Mouse (Mus musculus) thymus, postnatal 36 days (tissue): Measurements from ENCODE around the gene Vmn2r93.

Experiments
- DNase-seq, 2 experiments: peaks; one replicate each; pipeline ENCODE4 v3.0.0; 2022; ENCODE audit warnings: mixed read lengths in 2 of 2

The Vmn2r93 gene

DNA sequence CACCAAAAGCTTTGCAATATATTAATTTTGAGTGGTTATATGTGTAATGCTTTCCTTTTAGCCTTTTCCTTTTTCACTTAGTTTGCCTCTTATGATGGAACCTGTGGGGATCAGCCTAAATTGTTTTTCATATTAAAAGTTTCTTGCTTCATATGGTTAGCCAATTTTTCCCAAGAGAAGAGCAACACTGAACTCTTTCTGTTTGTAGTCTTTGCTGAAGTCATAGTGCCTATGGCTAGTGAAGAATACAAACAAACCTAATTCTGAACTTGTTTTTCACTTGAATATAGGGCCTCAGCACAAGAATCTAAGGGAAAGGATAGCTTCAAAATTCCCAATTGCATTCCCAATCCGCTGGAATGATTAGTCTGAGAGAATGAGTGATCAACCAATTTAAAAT lies at the start of gene Vmn2r93:
Gene Vmn2r93, plus strand, starts transcription at position 301 of the 400 bp plus-strand sequence.
- no peak for DNase-seq

DNA sequence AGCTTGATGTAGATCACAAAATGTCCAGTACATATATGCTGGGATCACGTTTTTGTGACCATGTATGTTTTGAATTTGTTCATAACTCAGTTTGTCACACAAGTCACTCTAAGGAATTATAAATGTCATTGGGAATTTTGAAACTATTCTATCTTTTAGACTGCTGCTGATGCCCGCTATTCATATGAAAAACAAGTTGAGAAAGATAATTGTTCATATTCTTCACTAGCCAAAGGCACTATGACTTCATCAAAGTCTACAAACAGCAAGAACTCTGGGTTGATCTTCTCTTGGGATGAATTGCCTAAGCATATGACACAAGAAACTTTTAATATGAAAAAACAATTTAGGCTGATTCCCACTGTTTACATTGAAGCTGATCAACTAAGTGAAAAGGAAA lies 20.2 kb upstream of the Vmn2r93 start, which contains the start of gene Vmn2r94:
Gene Vmn2r94, minus strand, starts transcription at position 101 of the 400 bp plus-strand sequence.
- no peak for DNase-seq

DNA sequence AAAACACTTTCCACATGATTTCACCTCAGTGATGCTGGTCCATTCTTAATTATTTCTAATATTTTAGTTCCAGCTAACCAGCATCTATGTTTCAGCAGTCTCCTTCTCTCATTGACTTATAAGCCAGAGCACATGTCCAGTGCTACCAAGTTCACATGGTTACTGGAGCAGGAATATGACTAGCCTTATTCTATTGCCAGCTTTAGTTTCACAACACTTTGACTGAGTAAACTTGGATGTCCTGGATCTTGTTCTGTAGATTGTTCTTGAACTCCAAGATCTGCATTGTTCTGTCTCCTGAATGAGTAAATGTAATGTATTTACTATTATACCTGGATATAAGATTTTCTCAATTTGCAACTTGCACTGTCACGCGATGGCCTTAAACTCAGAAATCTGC lies 25.1 kb downstream of the Vmn2r93 start:
- no peak for DNase-seq

DNA sequence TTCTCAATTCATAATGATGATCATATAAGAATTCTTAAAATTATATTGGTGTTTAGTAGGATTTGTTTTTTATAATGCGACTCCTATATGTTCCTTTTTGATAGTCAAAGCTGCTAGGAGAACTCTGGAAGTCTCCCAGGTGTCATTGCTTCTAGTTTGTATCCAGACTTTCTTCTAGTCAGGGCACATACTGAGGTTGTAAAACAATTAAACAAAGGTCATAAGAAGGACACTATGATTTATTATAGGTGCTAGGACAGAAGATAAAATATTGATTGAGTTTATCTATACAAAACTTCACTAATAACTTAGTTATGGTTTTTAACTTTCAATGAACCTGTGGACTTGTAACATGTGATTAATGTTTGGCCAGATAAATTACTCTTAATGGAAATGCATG lies 62.1 kb downstream of the Vmn2r93 start:
- DNase-seq = no peak

DNA sequence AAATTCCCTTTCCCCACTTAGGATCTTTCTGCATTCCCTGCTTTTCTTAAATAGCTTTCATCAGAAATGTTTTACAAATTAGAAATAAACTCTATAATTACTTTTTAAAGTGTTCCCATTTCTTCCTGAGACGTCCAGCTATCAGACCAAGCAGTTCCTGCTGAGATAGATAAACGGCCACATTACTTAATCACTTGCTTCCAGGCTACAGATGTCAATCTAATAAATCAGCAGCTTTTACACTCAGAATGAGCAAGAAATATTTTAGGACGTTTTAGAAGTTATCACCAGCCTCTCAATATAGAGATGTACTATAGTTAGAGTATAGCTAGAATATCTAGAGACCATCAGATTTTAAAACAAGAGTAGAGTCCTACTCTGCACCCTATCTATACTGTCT lies 62.7 kb downstream of the Vmn2r93 start:
- no peak for DNase-seq
